Mouse (Mus musculus) MEL (cell line): ENCODE data around the gene Cwh43. TPM values are rescaled to one million over a fixed set of nuclear protein-coding genes. Genes with fewer than 3 reads are reported as not detected.

Experiments used
- DNase-seq: peaks from one replicate; pipeline ENCODE4 v3.0.0; 2011; ENCODE audit warnings: low read depth, low spot score
- H3K27ac ChIP-seq: 2 replicates; pipeline ENCODE4 v1.5.1; 2012; ENCODE audit warnings: low read depth, mild to moderate bottlenecking, control low read depth, low read length, moderate library complexity; ENCODE audit not compliant: control insufficient read depth
- H3K27me3 ChIP-seq, 2 experiments: fragments of 150-350 bp in 1 of 2; sonication (generic) in 1 of 2; 2 replicates each; pipeline ENCODE4 v1.6.1; 2012; ENCODE audit warnings: low read length in 2 of 2, mild to moderate bottlenecking in 2 of 2, improper control_type of control experiment in 1 of 2, moderate library complexity in 1 of 2; ENCODE audit not compliant: insufficient read depth in 2 of 2, control insufficient read depth in 1 of 2
- H3K36me3 ChIP-seq, 2 experiments: 2 replicates each; pipeline ENCODE4 v1.6.1; 2012 to 2014; ENCODE audit warnings: low read length in 2 of 2, improper control_type of control experiment in 1 of 2, inconsistent platforms in 1 of 2, mild to moderate bottlenecking in 1 of 2; ENCODE audit not compliant: insufficient read depth in 2 of 2, control insufficient read depth in 1 of 2
- H3K4me1 ChIP-seq, 2 experiments: fragments of 150-350 bp in 1 of 2; sonication (generic) in 1 of 2; 2 replicates each; pipeline ENCODE4 v1.6.1; 2012; ENCODE audit warnings: low read length in 2 of 2, improper control_type of control experiment in 1 of 2, mild to moderate bottlenecking in 1 of 2; ENCODE audit not compliant: insufficient read depth in 2 of 2, control insufficient read depth in 1 of 2
- H3K4me3 ChIP-seq, 2 experiments: fragments of 150-350 bp in 1 of 2; sonication (generic) in 1 of 2; 2 replicates each; pipeline ENCODE4 v1.5.1; 2012; ENCODE audit warnings: low read depth in 2 of 2, low read length in 2 of 2, mild to moderate bottlenecking in 2 of 2, moderate library complexity in 2 of 2, control low read depth in 1 of 2, improper control_type of control experiment in 1 of 2; ENCODE audit not compliant: control insufficient read depth in 1 of 2, insufficient read depth in 1 of 2
- H3K79me2 ChIP-seq: 2 replicates; pipeline ENCODE4 v1.6.1; 2012; ENCODE audit warnings: mild to moderate bottlenecking, low read length, moderate library complexity; ENCODE audit not compliant: control insufficient read depth, poor library complexity, insufficient read depth
- H3K9ac ChIP-seq: 2 replicates; pipeline ENCODE4 v1.6.1; 2012; ENCODE audit warnings: low read depth, mild to moderate bottlenecking, control low read depth, low read length, moderate library complexity; ENCODE audit not compliant: control insufficient read depth, poor library complexity, severe bottlenecking
- H3K9me3 ChIP-seq: fragments of 150-350 bp; sonication (generic); replicated peaks from 2 replicates; pipeline ENCODE4 v1.6.1; 2012; ENCODE audit warnings: mild to moderate bottlenecking, low read length, improper control_type of control experiment, moderate library complexity; ENCODE audit not compliant: insufficient read depth
- BHLHE40 ChIP-seq: IDR thresholded peaks from 2 replicates; pipeline ENCODE4 v1.6.1; 2012; ENCODE audit warnings: low read depth, mild to moderate bottlenecking, inconsistent platforms, low read length, improper control_type of control experiment, borderline replicate concordance
- CHD1 ChIP-seq: IDR thresholded peaks from 2 replicates; pipeline ENCODE4 v1.6.1; 2012; ENCODE audit warnings: low read depth, mild to moderate bottlenecking, inconsistent platforms, low read length, improper control_type of control experiment
- CHD2 ChIP-seq: IDR thresholded peaks from 2 replicates; pipeline ENCODE4 v1.6.1; 2011; ENCODE audit warnings: low read length, improper control_type of control experiment
- CTCF ChIP-seq, 3 experiments: IDR thresholded peaks in 2 of 3; conservative IDR thresholded peaks in 1 of 3; 2 replicates each; pipeline ENCODE4 v1.5.1; 2011 to 2012; ENCODE audit warnings: low read length in 3 of 3, low read depth in 2 of 3, mild to moderate bottlenecking in 2 of 3, improper control_type of control experiment in 1 of 3, inconsistent platforms in 1 of 3, mixed read lengths in 1 of 3, moderate library complexity in 1 of 3; ENCODE audit not compliant: control insufficient read depth in 1 of 3, insufficient read depth in 1 of 3, poor library complexity in 1 of 3, severe bottlenecking in 1 of 3
- ETS1 ChIP-seq: IDR thresholded peaks from 2 replicates; pipeline ENCODE4 v1.6.1; 2012; ENCODE audit warnings: low read depth, mild to moderate bottlenecking, inconsistent platforms, low read length, improper control_type of control experiment, moderate library complexity
- HCFC1 ChIP-seq: IDR thresholded peaks from 2 replicates; pipeline ENCODE4 v1.6.1; 2012; ENCODE audit warnings: low read depth, mild to moderate bottlenecking, inconsistent platforms, low read length, improper control_type of control experiment, moderate library complexity
- MAX ChIP-seq: IDR thresholded peaks from 2 replicates; pipeline ENCODE4 v1.6.1; 2011; ENCODE audit warnings: low read length, improper control_type of control experiment
- MYB ChIP-seq: IDR thresholded peaks from 2 replicates; pipeline ENCODE4 v1.6.1; 2011; ENCODE audit warnings: mild to moderate bottlenecking, low read depth, low read length, improper control_type of control experiment
- NRF1 ChIP-seq: IDR thresholded peaks from 2 replicates; pipeline ENCODE4 v1.6.1; 2014; ENCODE audit warnings: low read depth, mild to moderate bottlenecking, inconsistent platforms, low read length, improper control_type of control experiment, moderate library complexity; ENCODE audit not compliant: poor library complexity, insufficient read depth, severe bottlenecking
- RAD21 ChIP-seq: IDR thresholded peaks from 2 replicates; pipeline ENCODE4 v1.6.1; 2011; ENCODE audit warnings: mild to moderate bottlenecking, low read depth, low read length, improper control_type of control experiment
- SIN3A ChIP-seq: IDR thresholded peaks from 2 replicates; pipeline ENCODE4 v1.6.1; 2012; ENCODE audit warnings: low read length, improper control_type of control experiment, inconsistent platforms
- SMC3 ChIP-seq: IDR thresholded peaks from 2 replicates; pipeline ENCODE4 v1.6.1; 2011; ENCODE audit warnings: low read depth, low read length, improper control_type of control experiment
- TAL1 ChIP-seq: IDR thresholded peaks from 2 replicates; pipeline ENCODE4 v1.6.1; 2012; ENCODE audit warnings: mild to moderate bottlenecking, inconsistent platforms, low read length, moderate library complexity, mixed read lengths
- TBP ChIP-seq: IDR thresholded peaks from 2 replicates; pipeline ENCODE4 v1.8.0; 2011; ENCODE audit warnings: low read depth, low read length, improper control_type of control experiment
- UBTF ChIP-seq: IDR thresholded peaks from 2 replicates; pipeline ENCODE4 v1.6.1; 2012; ENCODE audit warnings: low read depth, mild to moderate bottlenecking, inconsistent platforms, low read length, improper control_type of control experiment, moderate library complexity, borderline replicate concordance; ENCODE audit not compliant: insufficient read depth
- USF1 ChIP-seq: IDR thresholded peaks from 2 replicates; pipeline ENCODE4 v1.6.1; 2014; ENCODE audit warnings: low read depth, mild to moderate bottlenecking, inconsistent platforms, low read length, improper control_type of control experiment, moderate library complexity
- ZKSCAN1 ChIP-seq: IDR thresholded peaks from 2 replicates; pipeline ENCODE4 v1.6.1; 2012; ENCODE audit warnings: low read depth, mild to moderate bottlenecking, inconsistent platforms, low read length, improper control_type of control experiment, moderate library complexity
- ZMIZ1 ChIP-seq: IDR thresholded peaks from 2 replicates; pipeline ENCODE4 v1.6.1; 2012; ENCODE audit warnings: low read depth, mild to moderate bottlenecking, inconsistent platforms, low read length, improper control_type of control experiment, moderate library complexity
- polyA plus RNA-seq, 2 experiments: library from polyadenylated mRNA; stranded (reverse) in 1 of 2; unstranded in 1 of 2; fragments of >175 nt in 1 of 2; fragments of >200 nt in 1 of 2; gene quantifications; 2 replicates each; pipeline versions ENCODE4 v1.2.1 to v1.2.4; 2012; ENCODE audit warnings: low replicate concordance in 2 of 2, low read depth in 1 of 2; ENCODE audit not compliant: insufficient read length in 2 of 2, insufficient read depth in 1 of 2, missing spikeins in 1 of 2
- total RNA-seq: library from RNA; depleted of rRNA; stranded (reverse); fragments of 300-350 nt; gene quantifications from 2 replicates; pipeline ENCODE4 v1.2.3, GENCODE M21; 2012; rRNA removed

Gene Cwh43
- total RNA-seq (not detected in 2 replicates), polyA plus RNA-seq (not detected)

DNA sequence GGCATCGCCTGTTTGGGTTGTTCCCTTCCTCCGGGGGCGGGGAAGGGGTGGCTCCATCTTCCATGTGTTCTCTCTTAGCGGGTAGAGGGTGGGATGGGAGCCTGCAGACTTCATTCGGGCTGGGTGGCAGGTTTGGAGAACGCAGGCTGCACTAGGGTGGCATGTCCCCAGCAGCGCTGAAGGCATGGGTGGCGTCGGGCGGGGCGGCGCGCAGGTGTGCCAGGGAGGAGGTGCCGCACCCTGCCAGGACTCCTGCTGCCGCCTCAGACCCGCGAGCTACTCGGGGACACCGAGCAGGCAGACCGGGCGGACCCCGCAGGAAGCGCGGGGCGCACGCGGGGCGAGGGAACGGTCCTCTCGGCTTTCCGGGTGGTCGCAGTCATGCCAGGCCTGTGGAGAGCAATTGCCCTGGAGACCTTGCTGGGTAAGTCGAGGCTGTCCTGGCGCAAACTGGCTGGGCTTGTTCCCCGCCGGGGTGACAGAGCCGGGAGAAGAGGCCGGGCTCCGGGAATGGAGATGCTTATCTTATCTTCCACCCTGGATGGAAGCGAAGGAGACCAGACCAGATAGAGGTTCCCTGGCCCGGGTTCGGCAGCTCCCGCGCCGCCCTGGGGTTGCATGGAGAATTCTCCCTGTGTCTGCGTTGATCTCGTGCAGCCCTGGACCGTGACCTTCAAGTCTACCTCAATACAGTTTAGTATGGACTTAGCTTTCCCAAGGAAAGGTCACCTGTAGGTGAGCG is at the start of gene Cwh43:
Gene Cwh43, plus strand, starts transcription at position 95 of the 742 bp plus-strand sequence.
- H3K9ac ChIP-seq = no peak within 1 kb of the TSS
- H3K27me3 ChIP-seq = peaks cover 0 to 7% of the 10 kb centered on the region in 2 experiments; a peak in 3 of 4 replicates
- no peaks in the 10 kb centered on the region for H3K79me2 ChIP-seq
- TF ChIP-seq CHD1 (no peak), MYB (no peak), BHLHE40 (no peak), ZMIZ1 (no peak), USF1 (no peak), TBP (no peak), ZKSCAN1 (no peak), CTCF (IDR thresholded peaks at IDR 0.05 in 2 of 3, conservative IDR thresholded peaks at IDR 0.05 in 1 of 3; ENCODE audit: control insufficient read depth in 1 of 3, insufficient read depth in 1 of 3, low read depth in 2 of 3, low read length in 3 of 3, poor library complexity in 1 of 3, severe bottlenecking in 1 of 3) (no peak), ETS1 (no peak), NRF1 (no peak)
- TF ChIP-seq, all 39 proteins: peak for 0
- Histone ChIP-seq H3K27ac (no peak within 1 kb of the TSS), H3K9me3 (no peaks in the 10 kb centered on the region), H3K4me1 (peaks cover 0 to 1% of the 10 kb centered on the region in 2 experiments; a peak in 1 of 4 replicates), H3K36me3 (no peaks in the 10 kb centered on the region), H3K4me3 (no peak within 1 kb of the TSS)
- DNase-seq = no peak

DNA sequence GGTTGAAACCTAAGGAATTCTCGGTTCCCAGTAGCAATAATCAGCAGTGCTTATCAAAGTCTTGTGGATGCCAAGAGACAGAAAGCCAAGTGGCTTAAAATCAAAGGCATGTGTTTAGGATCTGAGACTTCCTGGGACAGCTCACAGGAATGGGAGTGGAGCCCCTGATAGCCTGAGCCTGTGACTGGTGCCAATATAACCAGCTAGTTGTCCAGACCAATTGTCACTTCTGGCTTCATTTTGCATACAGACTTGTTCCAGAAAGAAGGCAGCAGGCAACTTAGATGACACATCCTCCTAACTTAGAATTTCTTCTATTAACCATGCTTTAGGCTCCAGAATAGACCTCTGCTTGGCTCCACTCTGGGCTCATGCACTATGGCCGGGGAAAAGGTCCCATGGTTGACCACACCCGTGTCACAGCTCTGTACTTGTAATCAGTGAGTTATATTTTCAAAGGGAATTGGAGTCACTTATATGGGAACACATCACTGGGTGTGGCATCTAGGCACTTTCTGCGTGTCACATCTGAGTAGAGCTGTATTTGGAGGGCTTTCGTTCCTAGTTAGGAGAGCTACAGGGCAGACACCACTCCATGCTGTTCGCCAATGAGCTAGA is 46.6 kb upstream of the Cwh43 start:
- H3K9me3 ChIP-seq = no peaks in the 10 kb centered on the region
- no peaks in the 10 kb centered on the region for H3K79me2 ChIP-seq
- H3K9ac ChIP-seq = no peak overlapping the region
- peaks cover 0 to 19% of the 10 kb centered on the region in 2 experiments; a peak in 2 of 4 replicates for H3K36me3 ChIP-seq
- TF ChIP-seq RAD21 = no peak
- TF ChIP-seq HCFC1 = no peak
- TF ChIP-seq SMC3 = no peak
- no peak for TF ChIP-seq CHD1
- no peak for TF ChIP-seq TBP
- no peak for TF ChIP-seq UBTF
- no peak for TF ChIP-seq NRF1
- TF ChIP-seq SIN3A = no peak
- no peak for TF ChIP-seq TAL1
- no peak for TF ChIP-seq CHD2
- no peak for TF ChIP-seq MAX
- no peak overlapping the region for H3K4me3 ChIP-seq
- H3K4me1 ChIP-seq = peaks cover 13 to 27% of the 10 kb centered on the region in 2 experiments
- no peaks in the 10 kb centered on the region for H3K27me3 ChIP-seq
- no peak for DNase-seq
- H3K27ac ChIP-seq = no peak overlapping the region
